ENCODE assay signal across 8 mouse cellular contexts in genomic region chr8:66861589-66862500, GRCm38 (mm10). TPM values are rescaled to one million over a fixed set of nuclear protein-coding genes. Genes with fewer than 3 reads are reported as not detected.
DNase-seq lines count a peak whose midpoint lies in the region; ATAC-seq lines count a peak whose summit lies in the region.

No protein-coding gene starts in this region.

- no peak for ATAC-seq in hindbrain, embryonic 16.5 days
- ATAC-seq in midbrain, embryonic 16.5 days, result no peak

- no peaks in the 10 kb centered on the region for H3K36me3 ChIP-seq in hindbrain, embryonic 16.5 days (ENCODE audit: control insufficient read depth, insufficient read depth, low read length)
- H3K36me3 ChIP-seq in midbrain, embryonic 16.5 days (ENCODE audit: control insufficient read depth, insufficient read depth, low read length), result peaks cover 1% of the 10 kb centered on the region; the same call in 1 of the 2 replicates

- H3K4me1 ChIP-seq in hindbrain, embryonic 16.5 days (ENCODE audit: control insufficient read depth, insufficient read depth, low read depth, low read length), result peaks cover 14% of the 10 kb centered on the region
- H3K4me1 ChIP-seq in midbrain, embryonic 16.5 days (ENCODE audit: control insufficient read depth, insufficient read depth, low read length), result peaks cover 18% of the 10 kb centered on the region

- 46% methylated on average over 5 of the region's 5 CpGs for WGBS in hindbrain, embryonic 16.5 days
- WGBS in midbrain, embryonic 16.5 days, result 62% methylated on average over 5 of the region's 5 CpGs

- peak overlapping the region; percentile 91 for H3K4me3 ChIP-seq in hindbrain, embryonic 16.5 days (ENCODE audit: low read length)
- H3K4me3 ChIP-seq in midbrain, embryonic 16.5 days (ENCODE audit: low read depth, low read length), result peak overlapping the region; percentile 85

- no peak overlapping the region; the same call in 1 of the 2 replicates for H3K9ac ChIP-seq in hindbrain, embryonic 16.5 days (ENCODE audit: low read depth, low read length)
- no peak overlapping the region for H3K9ac ChIP-seq in midbrain, embryonic 16.5 days (ENCODE audit: low read depth, low read length)

- no peaks in the 10 kb centered on the region; the same call in 1 of the 2 replicates for H3K9me3 ChIP-seq in hindbrain, embryonic 16.5 days (ENCODE audit: control insufficient read depth, low read length)
- H3K9me3 ChIP-seq in midbrain, embryonic 16.5 days (replicated peaks; ENCODE audit: control insufficient read depth, low read length, poor library complexity, severe bottlenecking), result no peaks in the 10 kb centered on the region

- peak overlapping the region; percentile 74 for H3K4me2 ChIP-seq in hindbrain, embryonic 16.5 days (ENCODE audit: low read length)
- H3K4me2 ChIP-seq in midbrain, embryonic 16.5 days (ENCODE audit: low read length), result peak overlapping the region; percentile 79

- H3K27ac ChIP-seq in hindbrain, embryonic 16.5 days (ENCODE audit: low read depth, low read length), result no peak overlapping the region
- no peak overlapping the region for H3K27ac ChIP-seq in midbrain, embryonic 16.5 days (ENCODE audit: low read length)

- H3K27me3 ChIP-seq in hindbrain, embryonic 16.5 days (replicated peaks; ENCODE audit: control insufficient read depth, insufficient read depth, low read length), result no peaks in the 10 kb centered on the region
- no peaks in the 10 kb centered on the region for H3K27me3 ChIP-seq in midbrain, embryonic 16.5 days (ENCODE audit: control insufficient read depth, insufficient read depth, low read depth, low read length)

- DNase-seq in cerebellum, adult 9-10 months, result peak; percentile 5
- DNase-seq in cerebellum, adult 11-12 months, result no peak
- peak; percentile 20 for DNase-seq in retina, embryonic 14.5 days (ENCODE audit: low spot score)
- DNase-seq in retina, postnatal 1 day, result no peak
- no peak for DNase-seq in left cerebral cortex, adult 11 months (ENCODE audit: low spot score)
- DNase-seq in gastrocnemius, postnatal 4 days (ENCODE audit: low spot score in 2 of 2), result no peak

RNA-seq across cellular contexts. Expression of gene Naf1, which starts 1.8 kb away (rescaled TPM):
- polyA plus RNA-seq in hindbrain, embryonic 16.5 days (2015; fragmentation: Nextera tagmentation; extraction: Ambion mirVana), result 1.7 and 2.1 TPM in 2 replicates
- polyA plus RNA-seq in midbrain, embryonic 16.5 days (2015; fragmentation: Nextera tagmentation; extraction: Ambion mirVana), result 1.5 and 1.6 TPM in 2 replicates
- 1 to 10 TPM; 5.6 to 6.7 TPM for total RNA-seq in gastrocnemius, postnatal 4 days (2021)

Comparison
In these comparisons a context has a peak if more than half of its experiments do, and no peak if none do; other contexts are left out.
1. DNase-seq: peak in cerebellum, adult 9-10 months (single experiment) and retina, embryonic 14.5 days (single experiment); none in cerebellum, adult 11-12 months (single experiment), retina, postnatal 1 day (single experiment), left cerebral cortex, adult 11 months (single experiment) and gastrocnemius, postnatal 4 days (0 of 2).